Mouse (Mus musculus): ENCODE results near the gene 6030468B19Rik. TPM values are rescaled to one million over a fixed set of nuclear protein-coding genes. Genes with fewer than 3 reads are reported as not detected.

6030468B19Rik gene
- polyA plus RNA-seq, 1 experiment from 2014 or later, result 3.2 TPM

- no peak for DNase-seq (ENCODE audit: extremely low spot score, low spot score)
- H3K4me3 ChIP-seq, result no peak overlapping the region
- H3K9me3 ChIP-seq, result no peaks in the 10 kb centered on the region
- peaks cover 45% of the 10 kb centered on the region for H3K4me1 ChIP-seq
- peaks cover 50% of the 10 kb centered on the region for H3K27me3 ChIP-seq (ENCODE audit: poor library complexity, severe bottlenecking)
- H3K36me3 ChIP-seq (replicated peaks), result no peaks in the 10 kb centered on the region
- 67% methylated on average over 4 of the region's 4 CpGs for WGBS
- no peak overlapping the region for H3K27ac ChIP-seq
These were observed 3.4 kb upstream of the 6030468B19Rik start for GRCm38 (mm10) chr11:117794035-117794551.

- Histone ChIP-seq H3K9me3 (no peaks in the 10 kb centered on the region), H3K4me3 (no peak overlapping the region), H3K27me3 (ENCODE audit: poor library complexity, severe bottlenecking) (peaks cover 26% of the 10 kb centered on the region), H3K4me1 (peaks cover 28% of the 10 kb centered on the region), H3K27ac (no peak overlapping the region), H3K36me3 (replicated peaks) (no peaks in the 10 kb centered on the region)
- DNase-seq (ENCODE audit: extremely low spot score, low spot score), result no peak
- 54% methylated on average over 5 of the region's 5 CpGs for WGBS
These were observed 506 bp upstream of the 6030468B19Rik start for GRCm38 (mm10) chr11:117796954-117797353.

GRCm38 (mm10) chr11:117798160-117798541 lies 691 bp downstream of the 6030468B19Rik start:
- Histone ChIP-seq H3K4me1 (peaks cover 22% of the 10 kb centered on the region), H3K36me3 (replicated peaks) (no peaks in the 10 kb centered on the region), H3K4me3 (peak overlapping the region; percentile 27), H3K27ac (peak overlapping the region; percentile 67), H3K27me3 (ENCODE audit: poor library complexity, severe bottlenecking) (peaks cover 15% of the 10 kb centered on the region), H3K9me3 (no peaks in the 10 kb centered on the region)
- DNase-seq (ENCODE audit: extremely low spot score, low spot score), result no peak
- 59% methylated on average over 2 of the region's 2 CpGs for WGBS

- H3K9me3 ChIP-seq, result no peaks in the 10 kb centered on the region
- H3K27ac ChIP-seq, result no peak overlapping the region
- peak overlapping the region; percentile 27; the same call in 1 of the 2 replicates for H3K4me3 ChIP-seq
- no peak for DNase-seq (ENCODE audit: extremely low spot score, low spot score)
- WGBS, result 72% methylated on average over 5 of the region's 5 CpGs
- no peaks in the 10 kb centered on the region for H3K36me3 ChIP-seq (replicated peaks)
- peaks cover 7% of the 10 kb centered on the region for H3K27me3 ChIP-seq (ENCODE audit: poor library complexity, severe bottlenecking)
- H3K4me1 ChIP-seq, result peaks cover 21% of the 10 kb centered on the region
These were observed 1.7 kb downstream of the 6030468B19Rik start for GRCm38 (mm10) chr11:117799174-117799573.

- 90% methylated on average over 7 of the region's 7 CpGs for WGBS
- Histone ChIP-seq H3K36me3 (replicated peaks) (no peaks in the 10 kb centered on the region), H3K9me3 (no peaks in the 10 kb centered on the region), H3K4me1 (peaks cover 20% of the 10 kb centered on the region), H3K27me3 (ENCODE audit: poor library complexity, severe bottlenecking) (peaks cover 6% of the 10 kb centered on the region; the same call in 1 of the 2 replicates), H3K27ac (no peak overlapping the region), H3K4me3 (no peak overlapping the region)
- DNase-seq (ENCODE audit: extremely low spot score, low spot score), result no peak
These were observed 2.6 kb downstream of the 6030468B19Rik start for GRCm38 (mm10) chr11:117800038-117800437.

GRCm38 (mm10) chr11:117801650-117802049 lies 4.2 kb downstream of the 6030468B19Rik start:
- no peaks in the 10 kb centered on the region for H3K9me3 ChIP-seq
- DNase-seq (ENCODE audit: extremely low spot score, low spot score), result no peak
- 82% methylated on average over 7 of the region's 7 CpGs for whole genome bisulfite sequencing

GRCm38 (mm10) chr11:117803166-117803688 lies 5.8 kb downstream of the 6030468B19Rik start:
- no peak for DNase-seq (ENCODE audit: extremely low spot score, low spot score)
- Histone ChIP-seq H3K9me3 (no peaks in the 10 kb centered on the region), H3K4me3 (no peak overlapping the region), H3K27me3 (ENCODE audit: poor library complexity, severe bottlenecking) (0 out of 2 replicates have a peak, but pooled peaks cover 4% of the 10 kb centered on the region), H3K27ac (no peak overlapping the region), H3K36me3 (replicated peaks) (no peaks in the 10 kb centered on the region), H3K4me1 (peaks cover 10% of the 10 kb centered on the region; the same call in 1 of the 2 replicates)
- WGBS, result 98% methylated on average over 3 of the region's 3 CpGs

More at GRCm38 (mm10) chr11:117801650-117802049, 4.2 kb downstream of the 6030468B19Rik start:
- Histone ChIP-seq H3K4me3 (no peak overlapping the region), H3K27ac (no peak overlapping the region), H3K27me3 (ENCODE audit: poor library complexity, severe bottlenecking) (peaks cover 10% of the 10 kb centered on the region; the same call in 1 of the 2 replicates), H3K36me3 (replicated peaks) (no peaks in the 10 kb centered on the region), H3K4me1 (peaks cover 24% of the 10 kb centered on the region)

- Histone ChIP-seq H3K9me3 (no peaks in the 10 kb centered on the region), H3K27ac (no peak overlapping the region), H3K27me3 (ENCODE audit: poor library complexity, severe bottlenecking) (0 out of 2 replicates have a peak, but pooled peaks cover 4% of the 10 kb centered on the region), H3K4me3 (no peak overlapping the region), H3K4me1 (peaks cover 36% of the 10 kb centered on the region), H3K36me3 (replicated peaks) (peaks cover 5% of the 10 kb centered on the region)
- 93% methylated on average over 6 of the region's 6 CpGs for WGBS
- no peak for DNase-seq (ENCODE audit: extremely low spot score, low spot score)
These were observed 9.3 kb downstream of the 6030468B19Rik start for GRCm38 (mm10) chr11:117806781-117807180.

- Histone ChIP-seq H3K27me3 (ENCODE audit: poor library complexity, severe bottlenecking) (0 out of 2 replicates have a peak, but pooled peaks cover 4% of the 10 kb centered on the region), H3K4me1 (peaks cover 32% of the 10 kb centered on the region), H3K9me3 (no peaks in the 10 kb centered on the region), H3K27ac (peak within 1 kb of the TSS; percentile 85), H3K36me3 (replicated peaks) (peaks cover 34% of the 10 kb centered on the region), H3K4me3 (peak within 1 kb of the TSS; percentile 92)
- DNase-seq (ENCODE audit: extremely low spot score, low spot score), result peak; percentile 83
- under 1% methylated on average over 75 of the region's 75 CpGs for WGBS
These were observed 12.2 kb downstream of the 6030468B19Rik start, which contains the start of the genes Gm20708 and Syngr2 for GRCm38 (mm10) chr11:117809407-117810311. TSS of gene Gm20708 (plus strand) at chr11:117809668. TSS of gene Syngr2 (plus strand) at chr11:117809668.

- DNase-seq (ENCODE audit: extremely low spot score, low spot score), result peak; percentile 82
- peak overlapping the region; percentile 85 for H3K27ac ChIP-seq
- peak overlapping the region; percentile 92 for H3K4me3 ChIP-seq
- H3K4me1 ChIP-seq, result peaks cover 32% of the 10 kb centered on the region
- H3K27me3 ChIP-seq (ENCODE audit: poor library complexity, severe bottlenecking), result 0 out of 2 replicates have a peak, but pooled peaks cover 4% of the 10 kb centered on the region
- under 1% methylated on average over 21 of the region's 21 CpGs for WGBS
- H3K36me3 ChIP-seq (replicated peaks), result peaks cover 42% of the 10 kb centered on the region
- H3K9me3 ChIP-seq, result no peaks in the 10 kb centered on the region
These were observed 13.1 kb downstream of the 6030468B19Rik start for GRCm38 (mm10) chr11:117810401-117811046.

- H3K27ac ChIP-seq, result no peak overlapping the region
- no peaks in the 10 kb centered on the region for H3K27me3 ChIP-seq (ENCODE audit: poor library complexity, severe bottlenecking)
- H3K4me3 ChIP-seq, result no peak overlapping the region
- WGBS, result 86% methylated on average over 5 of the region's 5 CpGs
- DNase-seq (ENCODE audit: extremely low spot score, low spot score), result no peak
- H3K4me1 ChIP-seq, result peaks cover 32% of the 10 kb centered on the region
- H3K36me3 ChIP-seq (replicated peaks), result peaks cover 76% of the 10 kb centered on the region
- no peaks in the 10 kb centered on the region for H3K9me3 ChIP-seq
These were observed 16.4 kb downstream of the 6030468B19Rik start for GRCm38 (mm10) chr11:117813867-117814266.

GRCm38 (mm10) chr11:117814704-117815366 lies 17.4 kb downstream of the 6030468B19Rik start:
- H3K27me3 ChIP-seq (ENCODE audit: poor library complexity, severe bottlenecking), result no peaks in the 10 kb centered on the region
- no peak overlapping the region for H3K27ac ChIP-seq
- WGBS, result 94% methylated on average over 6 of the region's 6 CpGs
- no peak overlapping the region for H3K4me3 ChIP-seq
- H3K9me3 ChIP-seq, result no peaks in the 10 kb centered on the region
- H3K4me1 ChIP-seq, result peaks cover 31% of the 10 kb centered on the region
- no peak for DNase-seq (ENCODE audit: extremely low spot score, low spot score)
- H3K36me3 ChIP-seq (replicated peaks), result peaks cover 85% of the 10 kb centered on the region
